Mouse (Mus musculus): Measurements from ENCODE around the gene Myo9b.

Gene Myo9b

GRCm38 (mm10) chr8:71369040-71369718 lies 96.7 kb downstream of the Myo9b start:
- no peak for DNase-seq

- DNase-seq = peak in 1 of 2 experiments; percentile 38
These were observed 98.3 kb downstream of the Myo9b start for GRCm38 (mm10) chr8:71370711-71371235.

GRCm38 (mm10) chr8:71371236-71371848 lies 98.8 kb downstream of the Myo9b start, which contains the start of gene Ocel1:
Gene Ocel1, plus strand, starts transcription at chr8:71371298.
- DNase-seq = peak; percentile 95 to 96

GRCm38 (mm10) chr8:71372427-71372826 lies 99.9 kb downstream of the Myo9b start:
- peak in 1 of 2 experiments; percentile 34 for DNase-seq

GRCm38 (mm10) chr8:71373000-71373399 lies 100.5 kb downstream of the Myo9b start:
- peak in 1 of 2 experiments; percentile 23 for DNase-seq

- DNase-seq = no peak
These were observed 102.2 kb downstream of the Myo9b start for GRCm38 (mm10) chr8:71374616-71375206.

GRCm38 (mm10) chr8:71375581-71376422 lies 103.3 kb downstream of the Myo9b start:
- DNase-seq = peak; percentile 81 to 88

- peak in 1 of 2 experiments; percentile 47 for DNase-seq
These were observed 104.0 kb downstream of the Myo9b start for GRCm38 (mm10) chr8:71376423-71377030.

- DNase-seq = no peak
These were observed 106.5 kb downstream of the Myo9b start for GRCm38 (mm10) chr8:71379008-71379407.

- DNase-seq = no peak
These were observed 107.1 kb downstream of the Myo9b start for GRCm38 (mm10) chr8:71379512-71380075.

GRCm38 (mm10) chr8:71380178-71381171 lies 108.0 kb downstream of the Myo9b start:
- DNase-seq = peak in 1 of 2 experiments; percentile 55

GRCm38 (mm10) chr8:71381421-71381970 lies 109.0 kb downstream of the Myo9b start, which contains the start of gene Nr2f6:
Gene Nr2f6, minus strand, starts transcription at chr8:71381960.
- peak in 1 of 2 experiments; percentile 53 for DNase-seq

- DNase-seq = peak; percentile 74 to 88
These were observed 109.8 kb downstream of the Myo9b start for GRCm38 (mm10) chr8:71381971-71382961.

GRCm38 (mm10) chr8:71383396-71383795 lies 110.9 kb downstream of the Myo9b start:
- DNase-seq = no peak

GRCm38 (mm10) chr8:71383860-71384259 lies 111.3 kb downstream of the Myo9b start:
- no peak for DNase-seq

- DNase-seq = no peak
These were observed 112.8 kb downstream of the Myo9b start for GRCm38 (mm10) chr8:71385212-71385835.

- no peak for DNase-seq
These were observed 115.8 kb downstream of the Myo9b start for GRCm38 (mm10) chr8:71388267-71388666.

GRCm38 (mm10) chr8:71391696-71392095 lies 119.2 kb downstream of the Myo9b start:
- DNase-seq = no peak

Data from cerebellum, adult 18-20 months (tissue).